Mouse (Mus musculus) mesoderm, embryonic 11.5 days (tissue): ENCODE measurements around the gene Arl5c.
A peak's percentile ranks its signal among the peaks of the same experiment; 100 is the strongest.

Experiments
- DNase-seq: peaks from one replicate; pipeline ENCODE4 v3.0.0-alpha.2; 2012; ENCODE audit warnings: low read depth, low spot score

The Arl5c gene

DNA sequence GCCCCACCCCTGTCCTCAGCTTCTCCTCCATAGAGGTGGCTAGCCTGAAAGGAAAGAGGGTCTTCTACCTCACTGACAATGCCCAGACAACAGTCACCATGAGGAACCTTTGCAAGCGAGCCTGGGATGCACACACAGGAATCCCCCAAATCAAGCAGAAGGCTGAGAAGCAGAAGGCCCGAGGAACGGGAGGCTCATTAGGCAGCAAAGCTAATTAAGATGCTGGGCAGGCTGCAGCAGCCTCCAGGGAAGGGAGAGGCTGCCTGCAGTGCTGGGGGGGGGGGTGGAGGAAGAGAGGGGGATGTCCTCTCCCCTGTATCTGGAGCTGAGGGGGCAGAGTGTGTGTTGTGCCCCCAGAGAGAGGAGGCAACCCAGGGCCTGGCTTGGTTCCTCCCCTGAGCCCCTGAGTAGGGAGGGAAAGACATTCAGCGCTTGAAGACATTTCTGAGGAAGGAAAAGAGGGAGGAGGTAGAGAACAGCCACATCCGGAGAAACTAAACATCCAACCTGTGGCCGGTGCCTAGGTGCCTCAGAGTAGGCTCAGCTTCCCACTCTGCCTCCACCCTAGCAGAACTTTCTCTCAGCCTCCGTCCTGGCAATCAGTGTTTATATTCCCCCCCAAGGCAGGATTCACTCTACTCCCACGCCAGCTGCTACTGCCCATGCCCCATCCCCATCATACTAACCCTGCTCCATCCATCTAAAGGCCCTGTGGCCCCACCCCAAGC lies 24.1 kb upstream of the Arl5c start:
- DNase-seq, result no peak

- DNase-seq, result no peak
Measured at GRCm38 (mm10) chr11:98018858-98019641, 23.1 kb upstream of the Arl5c start.

DNA sequence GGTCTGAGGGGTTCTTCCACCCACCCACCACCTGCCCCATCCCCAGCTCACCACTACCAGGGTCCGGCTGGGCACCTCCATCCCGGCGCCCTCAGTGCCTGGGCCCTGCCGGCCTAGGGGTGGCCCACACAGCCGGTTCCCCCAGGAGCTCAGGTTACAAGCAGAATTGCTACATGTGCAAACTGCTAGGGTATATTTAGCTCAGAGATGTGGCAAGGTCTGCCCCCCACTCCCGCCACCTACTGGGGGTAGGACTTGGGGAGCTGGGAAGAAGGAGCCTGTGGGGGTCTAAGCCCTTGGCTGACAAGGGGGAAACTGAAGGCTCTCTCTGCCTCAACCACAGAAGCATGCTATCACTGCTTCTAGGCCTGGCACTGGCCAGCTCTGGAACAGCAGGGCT lies 22.2 kb upstream of the Arl5c start:
- no peak for DNase-seq

DNA sequence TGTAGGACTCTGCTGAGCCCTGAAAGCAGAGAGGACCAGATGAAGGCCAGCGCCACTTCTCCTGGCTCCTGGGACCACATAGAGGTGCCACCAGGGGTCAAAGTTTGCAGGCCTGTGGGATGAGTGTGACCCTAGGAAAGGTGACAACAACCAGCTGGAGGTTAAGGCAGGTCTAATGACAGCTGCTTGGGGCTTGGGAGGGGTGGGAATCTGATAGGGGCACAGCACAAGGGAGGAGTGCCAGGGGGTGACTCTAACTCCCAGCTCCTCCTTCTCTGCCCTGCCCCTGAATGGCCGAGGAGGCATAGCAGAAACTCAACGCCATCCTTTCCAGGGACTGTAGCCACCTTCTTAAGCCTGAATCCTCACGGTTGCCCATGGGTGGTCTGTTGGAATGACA lies 20.8 kb upstream of the Arl5c start:
- no peak for DNase-seq

DNA sequence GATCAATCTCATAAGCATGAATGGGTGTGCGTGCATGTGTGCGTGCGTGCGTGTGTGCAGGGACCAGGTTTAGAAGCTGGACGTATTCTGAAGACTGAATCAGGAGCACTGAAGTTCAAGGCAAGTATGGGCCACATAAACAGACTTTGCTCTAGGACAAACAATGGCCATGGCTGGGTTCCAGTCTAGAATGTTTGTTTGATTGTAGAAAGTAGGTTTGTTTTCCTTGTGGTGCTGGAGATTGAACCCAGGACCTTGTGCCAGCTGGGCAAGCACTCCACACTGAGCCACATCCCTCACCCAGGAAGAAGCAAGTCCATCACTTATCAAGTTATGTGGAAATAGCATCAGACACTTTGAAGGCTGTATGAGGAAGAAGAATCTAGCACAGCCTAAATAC lies 20.2 kb upstream of the Arl5c start:
- DNase-seq, result no peak

- no peak for DNase-seq
Measured at GRCm38 (mm10) chr11:98012831-98013230, 16.9 kb upstream of the Arl5c start.

GRCm38 (mm10) chr11:98011716-98012115 lies 15.7 kb upstream of the Arl5c start:
- DNase-seq, result no peak

- DNase-seq, result no peak
Measured at GRCm38 (mm10) chr11:98008087-98008486, 12.1 kb upstream of the Arl5c start.

DNA sequence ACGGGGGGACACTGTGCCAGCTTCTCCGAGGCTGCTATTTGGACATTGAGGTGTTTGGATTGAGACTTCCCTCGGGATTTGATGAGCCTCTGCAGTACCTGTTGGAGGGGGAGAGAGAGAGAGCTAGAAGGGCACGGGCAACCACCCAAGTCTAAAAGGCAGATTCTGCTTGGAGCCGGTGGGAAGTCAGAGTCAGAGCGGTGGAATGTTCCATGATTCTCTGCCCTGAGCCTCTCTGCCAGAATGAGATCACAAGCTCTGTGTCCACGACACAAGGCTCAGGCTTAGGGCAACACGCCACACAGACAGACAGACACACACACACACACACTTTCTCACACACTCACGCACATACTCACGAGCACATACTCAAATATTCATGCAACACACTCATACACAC lies 9.7 kb upstream of the Arl5c start:
- no peak for DNase-seq

DNA sequence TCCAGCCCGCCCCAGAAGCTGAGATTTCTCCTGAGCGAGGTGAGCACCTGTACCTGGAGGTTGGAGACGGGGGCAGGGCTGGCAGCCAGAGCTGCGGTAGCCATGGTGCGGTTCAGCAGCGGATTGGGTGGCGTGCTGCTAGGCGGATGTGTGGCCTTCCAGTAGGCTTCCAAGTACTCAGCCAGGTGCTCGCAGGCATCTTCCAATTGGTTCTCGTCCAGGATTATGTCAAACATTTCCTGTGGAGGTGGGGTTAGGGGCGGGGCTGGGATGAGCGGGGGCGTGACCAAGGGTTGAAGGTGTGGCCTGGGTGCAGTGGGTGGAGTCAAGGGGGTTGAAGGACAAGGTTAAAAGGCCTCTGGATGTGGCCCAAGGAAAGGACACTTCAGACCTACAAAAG lies 9.1 kb upstream of the Arl5c start:
- no peak for DNase-seq

DNA sequence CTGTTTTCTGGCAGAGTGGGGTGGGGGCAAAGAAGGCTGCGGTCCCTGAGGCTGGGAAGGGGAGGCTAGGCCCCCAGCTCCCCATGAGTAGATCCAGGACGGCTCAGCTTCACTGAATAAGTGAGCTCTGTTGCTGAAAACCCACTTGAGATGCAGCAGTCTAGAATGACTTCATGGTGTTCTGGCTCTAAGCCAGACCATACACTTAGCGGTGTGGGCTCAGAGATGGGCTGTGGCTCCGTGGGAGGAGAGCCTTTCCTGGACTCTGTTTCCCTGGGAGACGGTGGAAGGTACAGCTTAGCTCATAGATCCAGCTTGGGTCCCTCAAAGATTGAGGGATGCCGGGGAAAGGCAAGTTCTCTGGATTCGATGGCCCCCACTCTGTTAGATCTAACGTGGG lies 8.2 kb upstream of the Arl5c start:
- no peak for DNase-seq

DNA sequence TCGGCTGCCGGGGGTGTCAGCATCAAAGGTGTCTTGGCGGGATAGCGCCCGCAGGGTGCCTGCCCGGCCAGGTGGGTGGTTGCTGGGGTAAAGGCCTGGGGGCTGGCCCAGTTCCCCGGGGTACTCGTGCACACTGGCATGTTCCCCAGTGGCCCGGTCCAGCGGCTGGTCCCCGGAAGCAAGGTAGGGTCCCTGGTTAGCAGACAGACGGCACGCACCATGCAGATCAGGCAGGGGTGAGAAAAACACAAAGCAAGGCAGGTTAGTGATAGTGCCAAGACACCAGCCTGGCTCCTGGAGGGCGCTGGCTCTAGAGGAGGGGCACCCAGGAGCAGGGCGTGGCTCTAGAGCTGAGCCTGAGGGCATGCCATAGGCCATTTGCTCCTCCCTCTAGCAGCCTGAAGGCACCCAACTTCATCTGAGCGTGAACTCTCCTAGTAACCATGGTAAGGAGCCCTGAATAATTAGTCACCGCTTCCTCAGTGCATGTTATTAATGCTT lies 7.2 kb upstream of the Arl5c start:
- DNase-seq, result no peak

- DNase-seq, result peak; percentile 87
Measured at GRCm38 (mm10) chr11:98002627-98003026, 6.6 kb upstream of the Arl5c start.

DNA sequence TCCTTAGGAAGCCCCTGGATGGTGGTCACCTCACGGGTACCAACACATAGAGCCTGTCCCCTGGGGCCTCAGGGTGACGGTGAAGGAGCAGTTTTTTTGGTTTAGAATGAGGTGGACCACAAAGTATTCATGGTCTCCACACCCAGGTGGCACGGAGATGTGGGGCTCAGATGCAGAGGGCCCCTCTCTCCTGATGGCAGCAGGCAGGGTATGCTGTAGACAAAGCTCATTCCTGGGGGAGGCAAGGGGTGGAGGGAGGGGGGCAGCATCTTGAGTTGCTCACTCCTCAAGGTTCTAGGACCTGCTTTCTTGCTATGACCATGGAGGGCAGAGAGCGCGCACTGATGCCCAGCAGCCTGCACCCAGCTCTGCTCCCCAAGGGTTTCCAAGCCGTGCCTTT lies 6.0 kb upstream of the Arl5c start:
- no peak for DNase-seq

GRCm38 (mm10) chr11:98001351-98001824 lies 5.4 kb upstream of the Arl5c start:
- no peak for DNase-seq

GRCm38 (mm10) chr11:98000378-98001140 lies 4.6 kb upstream of the Arl5c start:
- no peak for DNase-seq

- no peak for DNase-seq
Measured at GRCm38 (mm10) chr11:97999748-98000147, 3.8 kb upstream of the Arl5c start.

- DNase-seq, result no peak
Measured at GRCm38 (mm10) chr11:97998898-97999608, 3.1 kb upstream of the Arl5c start.

- DNase-seq, result no peak
Measured at GRCm38 (mm10) chr11:97998074-97998793, 2.3 kb upstream of the Arl5c start.

GRCm38 (mm10) chr11:97997387-97997960 lies 1.5 kb upstream of the Arl5c start:
- DNase-seq, result no peak
